Mouse (Mus musculus): Measurements from ENCODE around the gene Got1. TPM values are rescaled to one million over a fixed set of nuclear protein-coding genes. Genes with fewer than 3 reads are reported as not detected.

Gene Got1
- total and polyA plus RNA-seq, 3 experiments: 575 to 1,224 (median 956) TPM

GRCm38 (mm10) chr19:43535372-43535771 lies 11.0 kb upstream of the Got1 start:
- intact Hi-C loops (cut with DNase I): no loop called here
- Histone ChIP-seq H3K27ac (no peak overlapping the region), H3K27me3 (ENCODE audit: control insufficient read depth, insufficient read depth, low read length) (no peaks in the 10 kb centered on the region; the same call in 1 of the 2 replicates), H3K79me2 (replicated peaks; ENCODE audit: control insufficient read depth, insufficient read depth, low read length) (no peaks in the 10 kb centered on the region), H3K9ac (ENCODE audit: low read depth, low read length) (no peak overlapping the region), H3K4me1 (ENCODE audit: control insufficient read depth, insufficient read depth, low read length) (peaks cover 2% of the 10 kb centered on the region), H3K36me3 (ENCODE audit: control insufficient read depth, insufficient read depth, low read length) (no peaks in the 10 kb centered on the region), H3K4me3 (no peak overlapping the region)
- no peak for DNase-seq
- 90% methylated on average over 3 of the region's 3 CpGs for WGBS
- TF ChIP-seq POLR2A (IDR thresholded peaks at IDR 0.05; ENCODE audit: insufficient read depth, low read depth, low read length): no peak
- TF ChIP-seq CTCF (IDR thresholded peaks at IDR 0.05): no peak
- TF ChIP-seq EP300 (IDR thresholded peaks at IDR 0.05; ENCODE audit: insufficient read depth, low read depth, low read length): no peak

DNA sequence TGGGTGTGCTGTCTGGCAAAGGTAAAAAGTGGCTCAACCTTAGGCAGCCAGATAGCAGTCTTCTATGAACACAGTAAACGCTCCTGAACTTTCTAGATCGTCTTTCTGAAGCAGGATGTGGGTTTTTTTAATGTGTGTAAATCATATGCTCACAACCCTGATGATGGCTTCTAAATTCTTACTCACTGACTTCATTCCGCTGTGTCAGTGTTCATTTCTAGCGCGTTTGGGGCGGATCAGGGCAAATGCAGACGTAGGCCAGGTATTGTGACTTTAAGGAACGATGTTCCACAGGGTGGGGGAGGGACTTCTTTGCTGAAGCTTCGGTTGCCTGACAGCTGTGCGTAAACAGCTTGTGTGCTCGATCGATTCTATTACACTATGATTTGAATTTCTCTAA lies 6.5 kb upstream of the Got1 start:
- no peak overlapping the region for H3K9ac ChIP-seq (ENCODE audit: low read depth, low read length)
- intact Hi-C loops (cut with DNase I): loop anchor here (2.0 kb wide), 1 partner anchor 124 kb away; no protein-coding TSS in a partner anchor
- 39% methylated on average over 12 of the region's 12 CpGs for WGBS
- no peak overlapping the region for H3K4me3 ChIP-seq
- TF ChIP-seq EP300 (IDR thresholded peaks at IDR 0.05; ENCODE audit: insufficient read depth, low read depth, low read length): no peak
- no peak for TF ChIP-seq CTCF (IDR thresholded peaks at IDR 0.05)
- no peak for TF ChIP-seq POLR2A (IDR thresholded peaks at IDR 0.05; ENCODE audit: insufficient read depth, low read depth, low read length)
- no peaks in the 10 kb centered on the region for H3K36me3 ChIP-seq (ENCODE audit: control insufficient read depth, insufficient read depth, low read length)
- no peaks in the 10 kb centered on the region for H3K79me2 ChIP-seq (replicated peaks; ENCODE audit: control insufficient read depth, insufficient read depth, low read length)
- DNase-seq: no peak
- H3K27me3 ChIP-seq (ENCODE audit: control insufficient read depth, insufficient read depth, low read length): no peaks in the 10 kb centered on the region
- peaks cover 4% of the 10 kb centered on the region for H3K4me1 ChIP-seq (ENCODE audit: control insufficient read depth, insufficient read depth, low read length)
- H3K27ac ChIP-seq: no peak overlapping the region; the same call in 1 of the 2 replicates

GRCm38 (mm10) chr19:43530197-43530770 lies 5.9 kb upstream of the Got1 start:
- WGBS: 4% methylated on average over 13 of the region's 13 CpGs
- H3K4me3 ChIP-seq: peak overlapping the region; percentile 25; the same call in 1 of the 2 replicates
- TF ChIP-seq CTCF (IDR thresholded peaks at IDR 0.05) (peak; percentile 80), EP300 (IDR thresholded peaks at IDR 0.05; ENCODE audit: insufficient read depth, low read depth, low read length) (no peak)
- H3K36me3 ChIP-seq (ENCODE audit: control insufficient read depth, insufficient read depth, low read length): no peaks in the 10 kb centered on the region
- no peaks in the 10 kb centered on the region for H3K79me2 ChIP-seq (replicated peaks; ENCODE audit: control insufficient read depth, insufficient read depth, low read length)
- peak overlapping the region; percentile 40; the same call in 1 of the 2 replicates for H3K27ac ChIP-seq
- DNase-seq: peak; percentile 54 to 76
- H3K4me1 ChIP-seq (ENCODE audit: control insufficient read depth, insufficient read depth, low read length): peaks cover 7% of the 10 kb centered on the region
- H3K27me3 ChIP-seq (ENCODE audit: control insufficient read depth, insufficient read depth, low read length): no peaks in the 10 kb centered on the region
- intact Hi-C loops (cut with DNase I): loop anchor here (2.0 kb wide), 1 partner anchor 125 kb away; no protein-coding TSS in a partner anchor
- peak overlapping the region; percentile 62; the same call in 1 of the 2 replicates for H3K9ac ChIP-seq (ENCODE audit: low read depth, low read length)

DNA sequence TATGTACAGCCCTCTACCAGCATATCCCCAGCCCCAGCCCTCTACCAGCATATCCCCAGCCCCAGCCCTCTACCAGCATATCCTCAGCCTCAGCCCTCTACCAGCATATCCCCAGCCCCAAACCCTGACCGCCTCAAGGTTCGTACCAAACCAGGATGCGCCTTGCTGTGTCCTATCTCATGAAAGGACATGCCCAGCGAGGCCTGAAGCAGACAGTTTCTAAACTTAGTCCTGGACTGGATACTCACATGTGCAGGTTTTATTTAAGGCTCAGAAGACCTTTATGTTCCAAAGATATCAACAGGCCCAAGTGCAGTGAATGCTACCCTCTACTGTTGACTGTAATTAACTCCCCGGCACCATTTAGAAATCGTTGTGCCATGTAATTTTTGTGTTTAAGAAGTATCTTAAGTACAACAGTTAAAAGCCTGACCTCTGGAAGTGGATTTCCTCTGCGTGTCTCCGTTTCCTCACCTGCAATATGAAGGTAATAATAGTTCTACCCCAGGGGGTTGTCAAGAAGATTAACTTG lies 3.7 kb upstream of the Got1 start:
- DNase-seq: peak in 1 of 2 experiments; percentile 40
- peak overlapping the region; percentile 90 for H3K27ac ChIP-seq
- no peaks in the 10 kb centered on the region for H3K36me3 ChIP-seq (ENCODE audit: control insufficient read depth, insufficient read depth, low read length)

GRCm38 (mm10) chr19:43527131-43527530 lies 2.7 kb upstream of the Got1 start:
- intact Hi-C loops (cut with DNase I): loop anchor here (5.0 to 10.0 kb wide), 3 partner anchors 85 to 862 kb away; partner anchors contain the start of genes Cox15, Cutc and Nkx2-3
- WGBS: 9% methylated on average over 11 of the region's 11 CpGs
- Histone ChIP-seq H3K27ac (peak overlapping the region; percentile 90), H3K4me3 (no peak overlapping the region; the same call in 1 of the 2 replicates), H3K9ac (ENCODE audit: low read depth, low read length) (no peak overlapping the region), H3K36me3 (ENCODE audit: control insufficient read depth, insufficient read depth, low read length) (no peaks in the 10 kb centered on the region), H3K4me1 (ENCODE audit: control insufficient read depth, insufficient read depth, low read length) (peaks cover 11% of the 10 kb centered on the region), H3K79me2 (replicated peaks; ENCODE audit: control insufficient read depth, insufficient read depth, low read length) (no peaks in the 10 kb centered on the region), H3K27me3 (ENCODE audit: control insufficient read depth, insufficient read depth, low read length) (no peaks in the 10 kb centered on the region)
- 0 out of 2 replicates have a peak, but pooled peaks have one; percentile 26 for TF ChIP-seq EP300 (IDR thresholded peaks at IDR 0.05; ENCODE audit: insufficient read depth, low read depth, low read length)
- TF ChIP-seq CTCF (IDR thresholded peaks at IDR 0.05): peak; percentile 75
- no peak for TF ChIP-seq POLR2A (IDR thresholded peaks at IDR 0.05; ENCODE audit: insufficient read depth, low read depth, low read length)
- no peak for DNase-seq

More for the DNA sequence above, 3.7 kb upstream of the Got1 start:
- no peaks in the 10 kb centered on the region for H3K79me2 ChIP-seq (replicated peaks; ENCODE audit: control insufficient read depth, insufficient read depth, low read length)
- intact Hi-C loops (cut with DNase I): loop anchor here (1.0 to 10.0 kb wide), 4 partner anchors 32 to 863 kb away; partner anchors contain the start of genes Cox15, Cutc and Nkx2-3
- TF ChIP-seq EP300 (IDR thresholded peaks at IDR 0.05; ENCODE audit: insufficient read depth, low read depth, low read length) (no peak), CTCF (IDR thresholded peaks at IDR 0.05) (peak; percentile 60), POLR2A (IDR thresholded peaks at IDR 0.05; ENCODE audit: insufficient read depth, low read depth, low read length) (peak; percentile 67)
- peak overlapping the region; percentile 22 for H3K4me3 ChIP-seq
- peaks cover 11% of the 10 kb centered on the region for H3K4me1 ChIP-seq (ENCODE audit: control insufficient read depth, insufficient read depth, low read length)
- 63% methylated on average over 8 of the region's 8 CpGs for WGBS
- H3K27me3 ChIP-seq (ENCODE audit: control insufficient read depth, insufficient read depth, low read length): no peaks in the 10 kb centered on the region
- peak overlapping the region; percentile 18 for H3K9ac ChIP-seq (ENCODE audit: low read depth, low read length)

DNA sequence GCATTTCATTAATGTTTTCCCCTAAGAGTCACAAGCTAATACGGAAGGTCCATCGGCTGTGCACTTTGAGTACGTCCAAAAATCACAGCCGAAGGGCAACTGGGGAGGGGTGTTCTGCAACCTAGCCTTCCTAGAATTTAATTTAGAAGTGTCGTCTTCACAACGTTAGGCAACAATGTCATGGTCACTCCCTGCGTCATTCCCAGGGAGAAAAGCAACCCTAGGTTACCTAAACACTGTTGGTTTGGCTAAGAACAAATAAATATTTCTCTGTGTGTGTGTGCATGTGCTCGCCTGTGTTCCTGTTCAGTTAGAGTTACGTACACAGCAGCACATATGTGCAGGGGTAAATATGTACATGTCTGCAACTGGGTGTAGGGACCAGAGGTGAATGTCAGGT lies 1.6 kb upstream of the Got1 start:
- Histone ChIP-seq H3K36me3 (ENCODE audit: control insufficient read depth, insufficient read depth, low read length) (no peaks in the 10 kb centered on the region), H3K4me3 (no peak overlapping the region), H3K79me2 (replicated peaks; ENCODE audit: control insufficient read depth, insufficient read depth, low read length) (no peaks in the 10 kb centered on the region), H3K27me3 (ENCODE audit: control insufficient read depth, insufficient read depth, low read length) (no peaks in the 10 kb centered on the region), H3K9ac (ENCODE audit: low read depth, low read length) (no peak overlapping the region), H3K4me1 (ENCODE audit: control insufficient read depth, insufficient read depth, low read length) (peaks cover 11% of the 10 kb centered on the region), H3K27ac (peak overlapping the region; percentile 90; the same call in 1 of the 2 replicates)
- intact Hi-C loops (cut with DNase I): loop anchor here (5.0 to 10.0 kb wide), 3 partner anchors 86 to 861 kb away; partner anchors contain the start of genes Cox15, Cutc and Nkx2-3
- TF ChIP-seq POLR2A (IDR thresholded peaks at IDR 0.05; ENCODE audit: insufficient read depth, low read depth, low read length) (no peak), EP300 (IDR thresholded peaks at IDR 0.05; ENCODE audit: insufficient read depth, low read depth, low read length) (no peak), CTCF (IDR thresholded peaks at IDR 0.05) (no peak)
- DNase-seq: no peak
- 92% methylated on average over 9 of the region's 9 CpGs for WGBS

All from heart, adult 2 months (tissue).